Mouse (Mus musculus): ENCODE measurements around the gene Ube4a. TPM values are rescaled to one million over a fixed set of nuclear protein-coding genes. Genes with fewer than 3 reads are reported as not detected.

The Ube4a gene
- 22.7 and 26.5 TPM in 2 replicates for polyA plus RNA-seq (2014; fragmentation: Nextera tagmentation; extraction: Ambion mirVana)

- Histone ChIP-seq H3K27ac (ENCODE audit: low read depth, low read length) (peak within 1 kb of the TSS; percentile 54; the same call in 1 of the 2 replicates), H3K4me1 (ENCODE audit: control insufficient read depth, insufficient read depth, low read length) (peaks cover 6% of the 10 kb centered on the region), H3K27me3 (ENCODE audit: control insufficient read depth, insufficient read depth, low read length) (peaks cover under 1% of the 10 kb centered on the region; the same call in 1 of the 2 replicates), H3K9ac (ENCODE audit: low read depth, low read length) (peak within 1 kb of the TSS; percentile 88), H3K36me3 (ENCODE audit: control insufficient read depth, insufficient read depth, low read length) (no peaks in the 10 kb centered on the region), H3K4me3 (ENCODE audit: low read depth, low read length) (peak within 1 kb of the TSS; percentile 92), H3K4me2 (peak within 1 kb of the TSS; percentile 94), H3K9me3 (replicated peaks; ENCODE audit: control insufficient read depth, low read length) (no peaks in the 10 kb centered on the region)
- ATAC-seq (replicated peaks; ENCODE audit: insufficient number of reproducible peaks, low FRiP score, low TSS enrichment): peak; percentile 92
- under 1% methylated on average over 39 of the region's 39 CpGs for WGBS (ENCODE audit: insufficient replicate concordance)
Measured at GRCm38 (mm10) chr9:44965126-44965832, at the start of gene Ube4a. Gene Ube4a, minus strand, starts transcription at chr9:44965600.

DNA sequence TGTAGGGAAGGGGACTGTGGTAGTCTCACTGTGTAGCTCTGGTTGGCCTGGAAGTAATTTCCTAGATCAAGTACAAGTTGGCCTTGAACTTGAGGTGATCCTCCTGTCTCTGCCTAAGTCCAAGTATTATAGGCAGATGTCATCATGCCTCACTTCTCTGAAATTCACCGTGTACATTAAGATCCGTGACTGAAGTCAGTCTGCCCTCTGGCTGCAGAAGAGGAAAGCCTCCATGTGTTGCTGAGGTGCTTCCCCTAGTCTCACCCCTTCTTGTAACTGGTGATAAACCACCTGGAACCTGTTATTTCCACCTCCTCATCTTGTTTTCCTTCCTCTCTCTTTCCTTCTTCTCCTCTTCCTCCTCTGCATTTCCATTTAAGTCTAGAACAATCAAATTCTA is 49.5 kb upstream of the Ube4a start:
- H3K27me3 ChIP-seq (ENCODE audit: control insufficient read depth, insufficient read depth, low read length): 0 out of 2 replicates have a peak, but pooled peaks cover 5% of the 10 kb centered on the region
- no peak overlapping the region for H3K4me2 ChIP-seq
- H3K4me1 ChIP-seq (ENCODE audit: control insufficient read depth, insufficient read depth, low read length): no peaks in the 10 kb centered on the region
- no peak overlapping the region for H3K9ac ChIP-seq (ENCODE audit: low read depth, low read length)
- WGBS (ENCODE audit: insufficient replicate concordance): 39% methylated on average over 2 of the region's 2 CpGs
- H3K36me3 ChIP-seq (ENCODE audit: control insufficient read depth, insufficient read depth, low read length): no peaks in the 10 kb centered on the region
- H3K4me3 ChIP-seq (ENCODE audit: low read depth, low read length): no peak overlapping the region
- H3K9me3 ChIP-seq (replicated peaks; ENCODE audit: control insufficient read depth, low read length): no peaks in the 10 kb centered on the region
- ATAC-seq (replicated peaks; ENCODE audit: insufficient number of reproducible peaks, low FRiP score, low TSS enrichment): no peak
- no peak overlapping the region for H3K27ac ChIP-seq (ENCODE audit: low read depth, low read length)

- 0 out of 2 replicates have a peak, but pooled peaks cover 2% of the 10 kb centered on the region for H3K27me3 ChIP-seq (ENCODE audit: control insufficient read depth, insufficient read depth, low read length)
- H3K36me3 ChIP-seq (ENCODE audit: control insufficient read depth, insufficient read depth, low read length): no peaks in the 10 kb centered on the region
- no peaks in the 10 kb centered on the region for H3K4me1 ChIP-seq (ENCODE audit: control insufficient read depth, insufficient read depth, low read length)
Measured at GRCm38 (mm10) chr9:45011291-45011690, 45.9 kb upstream of the Ube4a start.

DNA sequence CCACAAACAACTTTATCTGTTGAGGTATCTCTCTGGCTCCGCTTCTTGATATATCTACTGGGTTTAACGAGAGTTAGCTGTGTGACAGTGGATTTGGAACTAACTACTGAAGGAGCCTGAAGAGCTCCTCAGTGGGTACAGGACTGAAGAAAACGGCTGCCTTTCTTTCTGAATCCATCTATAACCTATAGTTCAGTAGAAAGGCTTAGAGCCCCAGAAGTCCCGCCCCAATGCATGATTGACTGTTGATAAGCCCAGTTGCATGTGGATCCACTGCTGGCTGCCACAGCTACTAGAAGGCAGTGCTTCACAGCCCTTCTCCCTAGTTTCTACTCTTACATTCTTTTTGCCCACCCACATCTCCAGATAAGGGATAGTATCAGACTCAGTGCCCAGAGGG is 45.1 kb upstream of the Ube4a start:
- H3K36me3 ChIP-seq (ENCODE audit: control insufficient read depth, insufficient read depth, low read length): no peaks in the 10 kb centered on the region
- H3K4me3 ChIP-seq (ENCODE audit: low read depth, low read length): no peak overlapping the region
- H3K27ac ChIP-seq (ENCODE audit: low read depth, low read length): no peak overlapping the region
- no peaks in the 10 kb centered on the region for H3K4me1 ChIP-seq (ENCODE audit: control insufficient read depth, insufficient read depth, low read length)
- ATAC-seq (replicated peaks; ENCODE audit: insufficient number of reproducible peaks, low FRiP score, low TSS enrichment): no peak
- no peaks in the 10 kb centered on the region for H3K9me3 ChIP-seq (replicated peaks; ENCODE audit: control insufficient read depth, low read length)
- 0 out of 2 replicates have a peak, but pooled peaks cover 2% of the 10 kb centered on the region for H3K27me3 ChIP-seq (ENCODE audit: control insufficient read depth, insufficient read depth, low read length)
- no peak overlapping the region for H3K4me2 ChIP-seq
- 60% methylated on average over 4 of the region's 4 CpGs for WGBS (ENCODE audit: insufficient replicate concordance)
- H3K9ac ChIP-seq (ENCODE audit: low read depth, low read length): no peak overlapping the region

More at GRCm38 (mm10) chr9:45011291-45011690, 45.9 kb upstream of the Ube4a start:
- H3K9me3 ChIP-seq (replicated peaks; ENCODE audit: control insufficient read depth, low read length): no peaks in the 10 kb centered on the region
- no peak overlapping the region for H3K4me2 ChIP-seq
- H3K4me3 ChIP-seq (ENCODE audit: low read depth, low read length): no peak overlapping the region
- WGBS (ENCODE audit: insufficient replicate concordance): 48% methylated on average over 6 of the region's 6 CpGs
- ATAC-seq (replicated peaks; ENCODE audit: insufficient number of reproducible peaks, low FRiP score, low TSS enrichment): no peak
- H3K9ac ChIP-seq (ENCODE audit: low read depth, low read length): no peak overlapping the region
- no peak overlapping the region for H3K27ac ChIP-seq (ENCODE audit: low read depth, low read length)

- no peak for ATAC-seq (replicated peaks; ENCODE audit: insufficient number of reproducible peaks, low FRiP score, low TSS enrichment)
- 84% methylated on average over 19 of the region's 19 CpGs for WGBS (ENCODE audit: insufficient replicate concordance)
- H3K9ac ChIP-seq (ENCODE audit: low read depth, low read length): no peak within 1 kb of the TSS
- H3K27ac ChIP-seq (ENCODE audit: low read depth, low read length): no peak within 1 kb of the TSS
- H3K4me1 ChIP-seq (ENCODE audit: control insufficient read depth, insufficient read depth, low read length): no peaks in the 10 kb centered on the region
- H3K27me3 ChIP-seq (ENCODE audit: control insufficient read depth, insufficient read depth, low read length): 0 out of 2 replicates have a peak, but pooled peaks cover 2% of the 10 kb centered on the region
- H3K9me3 ChIP-seq (replicated peaks; ENCODE audit: control insufficient read depth, low read length): no peaks in the 10 kb centered on the region
- H3K4me2 ChIP-seq: no peak within 1 kb of the TSS
- no peaks in the 10 kb centered on the region for H3K36me3 ChIP-seq (ENCODE audit: control insufficient read depth, insufficient read depth, low read length)
- no peak within 1 kb of the TSS for H3K4me3 ChIP-seq (ENCODE audit: low read depth, low read length)
Measured at GRCm38 (mm10) chr9:45009180-45010078, 44.0 kb upstream of the Ube4a start, which contains the start of gene Cd3e. Gene Cd3e, minus strand, starts transcription at chr9:45009627.

GRCm38 (mm10) chr9:45008342-45008741 is 42.9 kb upstream of the Ube4a start:
- H3K4me2 ChIP-seq: no peak overlapping the region
- 0 out of 2 replicates have a peak, but pooled peaks cover 2% of the 10 kb centered on the region for H3K27me3 ChIP-seq (ENCODE audit: control insufficient read depth, insufficient read depth, low read length)
- no peak overlapping the region for H3K9ac ChIP-seq (ENCODE audit: low read depth, low read length)
- H3K27ac ChIP-seq (ENCODE audit: low read depth, low read length): no peak overlapping the region
- ATAC-seq (replicated peaks; ENCODE audit: insufficient number of reproducible peaks, low FRiP score, low TSS enrichment): no peak
- H3K4me1 ChIP-seq (ENCODE audit: control insufficient read depth, insufficient read depth, low read length): no peaks in the 10 kb centered on the region
- 79% methylated on average over 4 of the region's 4 CpGs for WGBS (ENCODE audit: insufficient replicate concordance)
- H3K4me3 ChIP-seq (ENCODE audit: low read depth, low read length): no peak overlapping the region
- H3K9me3 ChIP-seq (replicated peaks; ENCODE audit: control insufficient read depth, low read length): no peaks in the 10 kb centered on the region
- H3K36me3 ChIP-seq (ENCODE audit: control insufficient read depth, insufficient read depth, low read length): no peaks in the 10 kb centered on the region

- ATAC-seq (replicated peaks; ENCODE audit: insufficient number of reproducible peaks, low FRiP score, low TSS enrichment): no peak
- Histone ChIP-seq H3K9ac (ENCODE audit: low read depth, low read length) (no peak overlapping the region), H3K4me3 (ENCODE audit: low read depth, low read length) (no peak overlapping the region), H3K4me1 (ENCODE audit: control insufficient read depth, insufficient read depth, low read length) (no peaks in the 10 kb centered on the region), H3K4me2 (no peak overlapping the region), H3K36me3 (ENCODE audit: control insufficient read depth, insufficient read depth, low read length) (no peaks in the 10 kb centered on the region), H3K9me3 (replicated peaks; ENCODE audit: control insufficient read depth, low read length) (no peaks in the 10 kb centered on the region), H3K27ac (ENCODE audit: low read depth, low read length) (no peak overlapping the region), H3K27me3 (ENCODE audit: control insufficient read depth, insufficient read depth, low read length) (0 out of 2 replicates have a peak, but pooled peaks cover 2% of the 10 kb centered on the region)
- WGBS (ENCODE audit: insufficient replicate concordance): 71% methylated on average over 12 of the region's 12 CpGs
Measured at GRCm38 (mm10) chr9:45007404-45007803, 42.0 kb upstream of the Ube4a start.

DNA sequence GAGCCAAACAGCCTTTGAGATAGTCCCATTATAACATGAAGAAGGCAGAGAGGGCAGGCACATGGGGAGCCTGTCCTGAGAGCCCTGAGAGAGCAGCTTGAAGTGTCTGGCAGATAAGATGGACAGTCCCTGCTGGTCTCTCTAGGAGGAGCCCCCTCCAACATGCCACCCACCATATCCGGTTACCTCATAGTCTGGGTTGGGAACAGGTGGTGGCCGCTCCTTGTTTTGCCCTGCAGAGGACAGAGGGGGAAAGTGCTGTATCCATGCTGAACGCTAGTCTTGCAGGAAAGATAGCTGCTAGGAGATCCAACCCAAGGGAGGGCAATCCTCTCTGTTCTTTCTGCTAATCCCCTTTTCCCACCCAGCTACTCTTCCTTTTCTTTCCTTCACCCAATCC is 34.8 kb upstream of the Ube4a start:
- Histone ChIP-seq H3K27ac (ENCODE audit: low read depth, low read length) (no peak overlapping the region), H3K9ac (ENCODE audit: low read depth, low read length) (no peak overlapping the region), H3K4me1 (ENCODE audit: control insufficient read depth, insufficient read depth, low read length) (0 out of 2 replicates have a peak, but pooled peaks cover 2% of the 10 kb centered on the region), H3K27me3 (ENCODE audit: control insufficient read depth, insufficient read depth, low read length) (0 out of 2 replicates have a peak, but pooled peaks cover 2% of the 10 kb centered on the region), H3K4me3 (ENCODE audit: low read depth, low read length) (no peak overlapping the region), H3K4me2 (no peak overlapping the region), H3K36me3 (ENCODE audit: control insufficient read depth, insufficient read depth, low read length) (no peaks in the 10 kb centered on the region), H3K9me3 (replicated peaks; ENCODE audit: control insufficient read depth, low read length) (no peaks in the 10 kb centered on the region)
- ATAC-seq (replicated peaks; ENCODE audit: insufficient number of reproducible peaks, low FRiP score, low TSS enrichment): no peak; the same call in 1 of the 2 replicates
- 51% methylated on average over 3 of the region's 3 CpGs for WGBS (ENCODE audit: insufficient replicate concordance)
